Mouse (Mus musculus): ENCODE results near the gene Mapkbp1. TPM values are rescaled to one million over a fixed set of nuclear protein-coding genes. Genes with fewer than 3 reads are reported as not detected.

Gene Mapkbp1
- polyA plus RNA-seq, 1 experiment = 7.5 TPM

GRCm38 (mm10) chr2:120058818-120059217 is 86.3 kb downstream of the Mapkbp1 start:
- H3K27ac ChIP-seq (ENCODE audit: insufficient read depth, low read length) = no peak overlapping the region
- no peak for TF ChIP-seq CTCF (IDR thresholded peaks at IDR 0.05; ENCODE audit: extremely low read depth, insufficient read depth, insufficient read length, insufficient replicate concordance)
- no peak for TF ChIP-seq POLR2A (IDR thresholded peaks at IDR 0.05; ENCODE audit: low read depth, low read length)
- H3K27me3 ChIP-seq (ENCODE audit: control insufficient read depth, insufficient read depth, low read length) = no peaks in the 10 kb centered on the region
- H3K36me3 ChIP-seq (ENCODE audit: control insufficient read depth, insufficient read depth, low read length) = no peaks in the 10 kb centered on the region
- DNase-seq (ENCODE audit: low read depth in 1 of 2, low spot score in 2 of 2) = no peak
- H3K4me3 ChIP-seq (ENCODE audit: extremely low read depth, insufficient read depth, insufficient read length) = no peak overlapping the region
- no peaks in the 10 kb centered on the region for H3K4me1 ChIP-seq (ENCODE audit: control insufficient read depth, insufficient read depth, insufficient read length)
- 87% methylated on average over 4 of the region's 4 CpGs for WGBS

- no peaks in the 10 kb centered on the region for H3K27me3 ChIP-seq (ENCODE audit: control insufficient read depth, insufficient read depth, low read length)
- H3K4me1 ChIP-seq (ENCODE audit: control insufficient read depth, insufficient read depth, insufficient read length) = no peaks in the 10 kb centered on the region
- no peak overlapping the region for H3K4me3 ChIP-seq (ENCODE audit: extremely low read depth, insufficient read depth, insufficient read length)
- no peaks in the 10 kb centered on the region for H3K36me3 ChIP-seq (ENCODE audit: control insufficient read depth, insufficient read depth, low read length)
- H3K27ac ChIP-seq (ENCODE audit: insufficient read depth, low read length) = no peak overlapping the region
- no peak for DNase-seq (ENCODE audit: low read depth in 1 of 2, low spot score in 2 of 2)
- TF ChIP-seq POLR2A (IDR thresholded peaks at IDR 0.05; ENCODE audit: low read depth, low read length) (no peak), CTCF (IDR thresholded peaks at IDR 0.05; ENCODE audit: extremely low read depth, insufficient read depth, insufficient read length, insufficient replicate concordance) (no peak)
- WGBS = 89% methylated on average over 3 of the region's 3 CpGs
These were observed 87.0 kb downstream of the Mapkbp1 start for GRCm38 (mm10) chr2:120059466-120059865.

DNA sequence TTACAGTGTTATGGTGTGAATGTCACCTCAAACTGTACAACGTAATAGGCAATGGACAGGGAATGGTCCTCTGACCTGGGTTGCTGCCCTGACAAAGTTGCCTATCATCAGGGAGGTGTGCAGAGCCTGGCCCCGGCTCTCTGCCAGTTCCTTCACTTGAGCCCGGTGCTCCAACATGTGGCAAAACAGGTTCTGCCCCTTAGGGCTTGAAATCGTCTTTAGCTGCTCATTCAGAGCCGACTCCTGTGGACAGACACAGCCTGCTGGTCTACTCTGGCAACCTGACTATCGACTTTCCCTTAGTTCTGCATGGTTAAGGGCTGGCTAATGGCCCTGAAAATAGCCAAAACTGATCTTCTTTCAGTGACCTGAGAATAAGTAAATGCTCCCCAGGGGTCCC is 87.7 kb downstream of the Mapkbp1 start:
- Histone ChIP-seq H3K4me1 (ENCODE audit: control insufficient read depth, insufficient read depth, insufficient read length) (no peaks in the 10 kb centered on the region), H3K36me3 (ENCODE audit: control insufficient read depth, insufficient read depth, low read length) (no peaks in the 10 kb centered on the region), H3K27me3 (ENCODE audit: control insufficient read depth, insufficient read depth, low read length) (no peaks in the 10 kb centered on the region), H3K27ac (ENCODE audit: insufficient read depth, low read length) (no peak overlapping the region), H3K4me3 (ENCODE audit: extremely low read depth, insufficient read depth, insufficient read length) (no peak overlapping the region)
- no peak for TF ChIP-seq CTCF (IDR thresholded peaks at IDR 0.05; ENCODE audit: extremely low read depth, insufficient read depth, insufficient read length, insufficient replicate concordance)
- DNase-seq (ENCODE audit: low read depth in 1 of 2, low spot score in 2 of 2) = no peak
- 83% methylated on average over 6 of the region's 6 CpGs for WGBS

DNA sequence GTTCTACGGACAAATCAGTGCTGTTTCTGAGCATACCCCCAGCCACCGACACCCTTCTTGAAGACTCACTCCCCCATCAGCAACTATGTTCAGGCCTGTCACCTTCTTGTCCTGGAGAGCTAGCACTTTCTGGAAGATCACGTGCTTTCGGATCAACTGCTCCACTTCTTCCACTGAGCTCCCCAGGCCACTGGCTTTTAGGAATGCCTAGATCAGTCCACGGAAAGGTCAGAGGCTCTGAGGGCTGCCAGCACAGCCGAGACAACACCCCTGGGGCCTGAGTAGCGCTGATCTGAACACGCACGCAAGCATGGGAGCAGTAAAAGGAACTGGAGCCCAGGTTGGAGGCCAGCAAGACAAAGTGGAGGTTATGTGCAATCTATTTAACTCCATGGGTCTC is 88.2 kb downstream of the Mapkbp1 start:
- DNase-seq (ENCODE audit: low read depth in 1 of 2, low spot score in 2 of 2) = no peak
- H3K27me3 ChIP-seq (ENCODE audit: control insufficient read depth, insufficient read depth, low read length) = no peaks in the 10 kb centered on the region
- H3K4me1 ChIP-seq (ENCODE audit: control insufficient read depth, insufficient read depth, insufficient read length) = no peaks in the 10 kb centered on the region
- no peaks in the 10 kb centered on the region for H3K36me3 ChIP-seq (ENCODE audit: control insufficient read depth, insufficient read depth, low read length)
- 93% methylated on average over 9 of the region's 9 CpGs for WGBS
- H3K27ac ChIP-seq (ENCODE audit: insufficient read depth, low read length) = no peak overlapping the region
- TF ChIP-seq CTCF (IDR thresholded peaks at IDR 0.05; ENCODE audit: extremely low read depth, insufficient read depth, insufficient read length, insufficient replicate concordance) (no peak), POLR2A (IDR thresholded peaks at IDR 0.05; ENCODE audit: low read depth, low read length) (no peak)
- no peak overlapping the region for H3K4me3 ChIP-seq (ENCODE audit: extremely low read depth, insufficient read depth, insufficient read length)

DNA sequence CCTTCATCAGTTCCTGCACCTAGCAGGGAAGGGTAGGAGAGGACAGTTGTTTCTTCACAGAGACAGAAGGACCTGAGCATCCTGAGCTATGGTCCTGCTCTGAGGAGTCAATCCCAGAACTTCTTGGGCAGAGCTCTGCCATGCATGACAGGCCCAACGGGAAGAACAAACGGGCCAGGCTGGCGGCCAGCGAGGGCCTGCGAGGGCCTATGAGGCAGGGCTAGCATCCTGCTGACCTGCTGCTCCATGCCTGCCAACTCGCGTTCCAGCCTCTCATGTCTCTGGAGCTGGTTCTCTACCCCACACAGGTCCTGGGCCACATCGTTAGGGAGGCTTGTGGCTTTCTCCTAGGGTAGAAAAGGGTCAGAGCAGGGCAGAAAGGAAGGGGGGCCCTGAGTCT is 89.7 kb downstream of the Mapkbp1 start:
- Histone ChIP-seq H3K36me3 (ENCODE audit: control insufficient read depth, insufficient read depth, low read length) (no peaks in the 10 kb centered on the region), H3K27ac (ENCODE audit: insufficient read depth, low read length) (no peak overlapping the region), H3K4me1 (ENCODE audit: control insufficient read depth, insufficient read depth, insufficient read length) (no peaks in the 10 kb centered on the region), H3K27me3 (ENCODE audit: control insufficient read depth, insufficient read depth, low read length) (no peaks in the 10 kb centered on the region), H3K4me3 (ENCODE audit: extremely low read depth, insufficient read depth, insufficient read length) (no peak overlapping the region)
- 90% methylated on average over 8 of the region's 8 CpGs for WGBS
- no peak for DNase-seq (ENCODE audit: low read depth in 1 of 2, low spot score in 2 of 2)
- TF ChIP-seq CTCF (IDR thresholded peaks at IDR 0.05; ENCODE audit: extremely low read depth, insufficient read depth, insufficient read length, insufficient replicate concordance) (no peak), POLR2A (IDR thresholded peaks at IDR 0.05; ENCODE audit: low read depth, low read length) (no peak)

GRCm38 (mm10) chr2:120064639-120065038 is 92.1 kb downstream of the Mapkbp1 start:
- no peak for DNase-seq (ENCODE audit: low read depth in 1 of 2, low spot score in 2 of 2)
- Histone ChIP-seq H3K4me1 (ENCODE audit: control insufficient read depth, insufficient read depth, insufficient read length) (no peaks in the 10 kb centered on the region), H3K36me3 (ENCODE audit: control insufficient read depth, insufficient read depth, low read length) (no peaks in the 10 kb centered on the region), H3K4me3 (ENCODE audit: extremely low read depth, insufficient read depth, insufficient read length) (no peak overlapping the region), H3K27me3 (ENCODE audit: control insufficient read depth, insufficient read depth, low read length) (no peaks in the 10 kb centered on the region), H3K27ac (ENCODE audit: insufficient read depth, low read length) (no peak overlapping the region)
- WGBS = 74% methylated on average over 6 of the region's 6 CpGs
- TF ChIP-seq CTCF (IDR thresholded peaks at IDR 0.05; ENCODE audit: extremely low read depth, insufficient read depth, insufficient read length, insufficient replicate concordance) = no peak
- TF ChIP-seq POLR2A (IDR thresholded peaks at IDR 0.05; ENCODE audit: low read depth, low read length) = no peak

- TF ChIP-seq POLR2A (IDR thresholded peaks at IDR 0.05; ENCODE audit: low read depth, low read length) (no peak), CTCF (IDR thresholded peaks at IDR 0.05; ENCODE audit: extremely low read depth, insufficient read depth, insufficient read length, insufficient replicate concordance) (no peak)
These were observed 92.7 kb downstream of the Mapkbp1 start for GRCm38 (mm10) chr2:120065243-120065642.

More at GRCm38 (mm10) chr2:120065243-120065642, 92.7 kb downstream of the Mapkbp1 start:
- no peak overlapping the region for H3K4me3 ChIP-seq (ENCODE audit: extremely low read depth, insufficient read depth, insufficient read length)
- H3K36me3 ChIP-seq (ENCODE audit: control insufficient read depth, insufficient read depth, low read length) = no peaks in the 10 kb centered on the region
- 86% methylated on average over 10 of the region's 10 CpGs for WGBS
- DNase-seq (ENCODE audit: low read depth in 1 of 2, low spot score in 2 of 2) = no peak
- no peaks in the 10 kb centered on the region for H3K27me3 ChIP-seq (ENCODE audit: control insufficient read depth, insufficient read depth, low read length)
- H3K4me1 ChIP-seq (ENCODE audit: control insufficient read depth, insufficient read depth, insufficient read length) = no peaks in the 10 kb centered on the region
- H3K27ac ChIP-seq (ENCODE audit: insufficient read depth, low read length) = no peak overlapping the region

All from spleen, adult 2 months (tissue).